Mouse (Mus musculus): Measurements from ENCODE around the gene Tmed10. TPM values are rescaled to one million over a fixed set of nuclear protein-coding genes. Genes with fewer than 3 reads are reported as not detected.

Gene Tmed10
- total and polyA plus RNA-seq, 3 experiments = 60.0 to 211 (median 70.2) TPM

DNA sequence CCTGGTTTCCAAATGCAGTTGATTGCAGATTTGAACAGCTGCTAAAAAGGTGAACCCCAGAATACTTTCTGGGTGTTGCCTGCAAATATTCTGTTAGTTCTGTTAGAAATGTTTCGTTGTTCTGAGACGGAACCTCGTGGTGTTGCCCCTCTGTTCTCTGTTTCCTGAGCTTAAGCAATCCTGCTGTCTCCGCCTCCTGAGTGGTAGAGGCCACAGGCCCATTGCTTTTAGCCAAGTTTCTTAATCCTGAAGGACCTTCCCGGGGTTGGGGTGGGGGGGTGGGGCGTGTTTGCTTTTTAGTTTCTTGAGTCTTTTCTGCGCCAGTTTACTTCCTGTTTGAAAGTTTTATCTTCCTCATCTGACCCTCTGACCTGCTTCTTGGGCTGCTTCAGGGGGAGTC lies 19.3 kb upstream of the Tmed10 start:
- no peak for TF ChIP-seq MAX (IDR thresholded peaks at IDR 0.05; ENCODE audit: low read length)
- no peak for TF ChIP-seq CHD1 (IDR thresholded peaks at IDR 0.05; ENCODE audit: low read depth, low read length)
- TF ChIP-seq KAT2A (IDR thresholded peaks at IDR 0.05; ENCODE audit: insufficient replicate concordance, low read length) = no peak
- TF ChIP-seq POLR2A (IDR thresholded peaks at IDR 0.05; ENCODE audit: low read depth, low read length) = no peak
- TF ChIP-seq JUND (conservative IDR thresholded peaks at IDR 0.05; ENCODE audit: low read depth, low read length) = no peak
- TF ChIP-seq E2F4 (IDR thresholded peaks at IDR 0.05; ENCODE audit: insufficient replicate concordance, low read depth, low read length) = no peak
- TF ChIP-seq ETS1 (conservative IDR thresholded peaks at IDR 0.05; ENCODE audit: low read depth, low read length) = no peak
- no peak for TF ChIP-seq NRF1 (IDR thresholded peaks at IDR 0.05; ENCODE audit: low read depth, low read length)
- no peak for TF ChIP-seq POLR2AphosphoS2 (IDR thresholded peaks at IDR 0.05; ENCODE audit: low read depth, low read length)
- no peak for TF ChIP-seq MXI1 (IDR thresholded peaks at IDR 0.05; ENCODE audit: low read depth, low read length)
- Histone ChIP-seq H3K4me2 (ENCODE audit: insufficient read depth, low read depth, poor library complexity, severe bottlenecking) (no peak overlapping the region), H3K36me3 (replicated peaks in 1 of 2; ENCODE audit: control insufficient read depth in 1 of 2, insufficient read depth in 1 of 2, low read length in 1 of 2) (no peaks in the 10 kb centered on the region), H3K27ac (ENCODE audit: insufficient read depth, low read depth) (no peak overlapping the region), H3K4me1 (ENCODE audit: control insufficient read depth in 1 of 2, insufficient read depth in 2 of 2) (0 out of 4 replicates have a peak, but pooled peaks cover 0 to 2% of the 10 kb centered on the region in 2 experiments), H3K79me2 (replicated peaks; ENCODE audit: control insufficient read depth, extremely low read depth, insufficient read depth, poor library complexity, severe bottlenecking) (no peaks in the 10 kb centered on the region), H3K9ac (ENCODE audit: insufficient read depth, low read depth) (no peak overlapping the region), H3K9me3 (replicated peaks; ENCODE audit: low read length) (no peaks in the 10 kb centered on the region), H3K27me3 (replicated peaks) (peaks cover 6% of the 10 kb centered on the region), H3K4me3 (replicated peaks in 1 of 3; ENCODE audit: low read depth in 2 of 3, low read length in 2 of 3, poor library complexity in 1 of 3) (no peak overlapping the region)
- dilution Hi-C loops (cut with MboI; ENCODE audit: extremely low pct_ligation_motif_present, extremely low pct_unique_long_range_greater_than_20kb, low sequenced_read_pairs) = no loop called here
- in situ Hi-C loops (cut with MboI; ENCODE audit: low pct_ligation_motif_present, low pct_unique_long_range_greater_than_20kb, low sequenced_read_pairs) = no loop called here
- no peak for DNase-seq (ENCODE audit: extremely low read depth)

DNA sequence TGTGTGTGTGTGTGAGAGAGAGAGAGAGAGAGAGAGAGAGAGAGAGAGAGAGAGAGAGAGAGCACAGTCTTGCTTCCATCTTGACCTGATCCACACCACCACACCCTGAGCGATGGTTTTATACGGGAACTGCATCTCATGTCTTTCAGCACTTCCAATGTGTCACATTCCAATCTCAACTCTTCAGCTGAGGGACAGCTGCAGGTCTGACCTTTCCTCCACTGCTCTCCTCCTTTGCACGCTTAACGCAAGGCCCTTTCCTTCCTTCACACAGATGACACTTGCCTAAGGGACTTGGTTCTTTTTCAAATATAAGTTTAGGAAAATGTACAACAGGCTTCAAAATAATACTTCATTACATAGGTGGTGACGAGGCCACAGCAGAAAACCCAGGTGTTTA lies 18.9 kb upstream of the Tmed10 start:
- no peak for TF ChIP-seq ELF1 (IDR thresholded peaks at IDR 0.05; ENCODE audit: low read depth, low read length)
- no peak for TF ChIP-seq MAFK (IDR thresholded peaks at IDR 0.05; ENCODE audit: insufficient replicate concordance, low read length)
- TF ChIP-seq SMC3 (IDR thresholded peaks at IDR 0.05; ENCODE audit: low read depth, low read length) = no peak
- TF ChIP-seq ZMIZ1 (IDR thresholded peaks at IDR 0.05; ENCODE audit: low read depth, low read length) = no peak
- TF ChIP-seq EP300 (IDR thresholded peaks at IDR 0.05; ENCODE audit: low read length) = no peak
- Histone ChIP-seq H3K9me3 (replicated peaks; ENCODE audit: low read length) (no peaks in the 10 kb centered on the region), H3K79me2 (replicated peaks; ENCODE audit: control insufficient read depth, extremely low read depth, insufficient read depth, poor library complexity, severe bottlenecking) (no peaks in the 10 kb centered on the region), H3K27me3 (replicated peaks) (peaks cover 6% of the 10 kb centered on the region), H3K4me1 (ENCODE audit: control insufficient read depth in 1 of 2, insufficient read depth in 2 of 2) (0 out of 4 replicates have a peak, but pooled peaks cover 0 to 2% of the 10 kb centered on the region in 2 experiments), H3K36me3 (replicated peaks in 1 of 2; ENCODE audit: control insufficient read depth in 1 of 2, insufficient read depth in 1 of 2, low read length in 1 of 2) (no peaks in the 10 kb centered on the region), H3K27ac (ENCODE audit: insufficient read depth, low read depth) (no peak overlapping the region), H3K9ac (ENCODE audit: insufficient read depth, low read depth) (no peak overlapping the region), H3K4me3 (replicated peaks in 1 of 3; ENCODE audit: low read depth in 2 of 3, low read length in 2 of 3, poor library complexity in 1 of 3) (no peak overlapping the region), H3K4me2 (ENCODE audit: insufficient read depth, low read depth, poor library complexity, severe bottlenecking) (no peak overlapping the region)
- dilution Hi-C loops (cut with MboI; ENCODE audit: extremely low pct_ligation_motif_present, extremely low pct_unique_long_range_greater_than_20kb, low sequenced_read_pairs) = no loop called here
- in situ Hi-C loops (cut with MboI; ENCODE audit: low pct_ligation_motif_present, low pct_unique_long_range_greater_than_20kb, low sequenced_read_pairs) = no loop called here
- DNase-seq (ENCODE audit: extremely low read depth) = no peak

DNA sequence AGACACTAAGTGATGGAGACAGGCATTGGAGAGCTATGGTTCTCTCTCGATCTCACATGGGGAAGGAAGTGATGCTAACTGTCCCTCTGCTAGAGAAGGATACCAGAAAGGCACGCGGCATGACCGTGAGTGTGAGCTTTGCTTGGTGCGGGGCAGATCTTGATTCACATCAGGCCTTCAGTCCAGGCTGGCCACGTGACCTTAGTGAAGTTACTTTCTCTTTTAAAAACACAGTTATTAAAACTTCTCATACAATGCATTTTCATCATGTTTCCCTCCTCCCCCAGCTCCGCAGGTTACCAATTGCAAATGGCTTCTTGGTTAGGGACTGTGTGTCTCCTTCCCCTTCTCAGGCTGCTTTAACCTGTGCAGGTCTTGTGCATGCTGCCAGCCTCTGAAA lies 16.5 kb upstream of the Tmed10 start:
- no peak overlapping the region for H3K4me2 ChIP-seq (ENCODE audit: insufficient read depth, low read depth, poor library complexity, severe bottlenecking)
- no peak for TF ChIP-seq USF1 (IDR thresholded peaks at IDR 0.05; ENCODE audit: low read depth, low read length)
- no peak for TF ChIP-seq SMC3 (IDR thresholded peaks at IDR 0.05; ENCODE audit: low read depth, low read length)
- TF ChIP-seq CHD2 (IDR thresholded peaks at IDR 0.05; ENCODE audit: low read length) = no peak
- TF ChIP-seq JUND (conservative IDR thresholded peaks at IDR 0.05; ENCODE audit: low read depth, low read length) = no peak
- TF ChIP-seq ETS1 (conservative IDR thresholded peaks at IDR 0.05; ENCODE audit: low read depth, low read length) = no peak
- no peak for TF ChIP-seq MAFK (IDR thresholded peaks at IDR 0.05; ENCODE audit: insufficient replicate concordance, low read length)
- TF ChIP-seq IRF4 (IDR thresholded peaks at IDR 0.05; ENCODE audit: low read depth, low read length) = no peak
- TF ChIP-seq ELF1 (IDR thresholded peaks at IDR 0.05; ENCODE audit: low read depth, low read length) = no peak
- no peak for TF ChIP-seq MYC (IDR thresholded peaks at IDR 0.05; ENCODE audit: low read depth, low read length)
- TF ChIP-seq SIN3A (IDR thresholded peaks at IDR 0.05; ENCODE audit: low read length) = no peak
- no peak for TF ChIP-seq ZNF384 (IDR thresholded peaks at IDR 0.05; ENCODE audit: low read depth, low read length)
- TF ChIP-seq PAX5 (IDR thresholded peaks at IDR 0.05; ENCODE audit: low read length) = no peak
- TF ChIP-seq BHLHE40 (IDR thresholded peaks at IDR 0.05; ENCODE audit: low read depth, low read length) = no peak
- TF ChIP-seq USF2 (conservative IDR thresholded peaks at IDR 0.05; ENCODE audit: low read depth, low read length) = no peak
- no peak for TF ChIP-seq MAX (IDR thresholded peaks at IDR 0.05; ENCODE audit: low read length)
- H3K4me3 ChIP-seq (replicated peaks in 1 of 3; ENCODE audit: low read depth in 2 of 3, low read length in 2 of 3, poor library complexity in 1 of 3) = no peak overlapping the region
- no peak overlapping the region for H3K9ac ChIP-seq (ENCODE audit: insufficient read depth, low read depth)
- dilution Hi-C loops (cut with MboI; ENCODE audit: extremely low pct_ligation_motif_present, extremely low pct_unique_long_range_greater_than_20kb, low sequenced_read_pairs) (no loop called here), in situ Hi-C loops (cut with MboI; ENCODE audit: low pct_ligation_motif_present, low pct_unique_long_range_greater_than_20kb, low sequenced_read_pairs) (no loop called here)
- H3K27ac ChIP-seq (ENCODE audit: insufficient read depth, low read depth) = no peak overlapping the region
- 0 out of 4 replicates have a peak, but pooled peaks cover 0 to 2% of the 10 kb centered on the region in 2 experiments for H3K4me1 ChIP-seq (ENCODE audit: control insufficient read depth in 1 of 2, insufficient read depth in 2 of 2)
- H3K9me3 ChIP-seq (replicated peaks; ENCODE audit: low read length) = no peaks in the 10 kb centered on the region
- DNase-seq (ENCODE audit: extremely low read depth) = no peak
- H3K79me2 ChIP-seq (replicated peaks; ENCODE audit: control insufficient read depth, extremely low read depth, insufficient read depth, poor library complexity, severe bottlenecking) = no peaks in the 10 kb centered on the region
- H3K36me3 ChIP-seq (replicated peaks in 1 of 2; ENCODE audit: control insufficient read depth in 1 of 2, insufficient read depth in 1 of 2, low read length in 1 of 2) = no peaks in the 10 kb centered on the region
- peaks cover 2% of the 10 kb centered on the region for H3K27me3 ChIP-seq (replicated peaks)

All from CH12.LX (cell line).